ENCODE assay signal across 8 mouse cellular contexts in genomic region chr4:115984111-115984510, GRCm38 (mm10). TPM values are rescaled to one million over a fixed set of nuclear protein-coding genes. Genes with fewer than 3 reads are reported as not detected.
DNase-seq lines count a peak whose midpoint lies in the region; ATAC-seq and TF ChIP-seq lines count a peak whose summit lies in the region.

No protein-coding gene starts in this region.

- TF ChIP-seq CTCF in midbrain, postnatal 0 days (IDR thresholded peaks at IDR 0.05) = peak; percentile 90

- no peak overlapping the region for H3K27ac ChIP-seq in forebrain, embryonic 10.5 days
- H3K27ac ChIP-seq in forebrain, embryonic 16.5 days (ENCODE audit: low read length) = no peak overlapping the region
- H3K27ac ChIP-seq in embryonic facial prominence, embryonic 10.5 days (replicated peaks) = no peak overlapping the region
- H3K27ac ChIP-seq in limb, embryonic 13.5 days = no peak overlapping the region
- no peak overlapping the region for H3K27ac ChIP-seq in midbrain, postnatal 0 days (ENCODE audit: low read depth, low read length)

- no peak overlapping the region for H3K9ac ChIP-seq in forebrain, embryonic 16.5 days (replicated peaks; ENCODE audit: low read depth, low read length)
- 0 out of 2 replicates have a peak overlapping the region, but pooled peaks have one; percentile 35 for H3K9ac ChIP-seq in limb, embryonic 13.5 days
- H3K9ac ChIP-seq in midbrain, postnatal 0 days (replicated peaks; ENCODE audit: low read length, poor library complexity, severe bottlenecking) = no peak overlapping the region

- no peak overlapping the region for H3K4me2 ChIP-seq in forebrain, embryonic 16.5 days (ENCODE audit: low read length)
- H3K4me2 ChIP-seq in limb, embryonic 13.5 days (replicated peaks) = no peak overlapping the region
- peak overlapping the region; percentile 20; the same call in 1 of the 2 replicates for H3K4me2 ChIP-seq in midbrain, postnatal 0 days (ENCODE audit: low read depth, low read length, poor library complexity, severe bottlenecking)

- WGBS in forebrain, embryonic 10.5 days = 1% methylated on average over 13 of the region's 13 CpGs
- WGBS in forebrain, embryonic 16.5 days = 2% methylated on average over 13 of the region's 13 CpGs
- WGBS in embryonic facial prominence, embryonic 10.5 days = 2% methylated on average over 13 of the region's 13 CpGs
- WGBS in limb, embryonic 13.5 days = 1% methylated on average over 13 of the region's 13 CpGs
- under 1% methylated on average over 13 of the region's 13 CpGs for WGBS in midbrain, postnatal 0 days

- peaks cover 21% of the 10 kb centered on the region for H3K4me1 ChIP-seq in forebrain, embryonic 10.5 days
- peaks cover 9% of the 10 kb centered on the region for H3K4me1 ChIP-seq in forebrain, embryonic 16.5 days (replicated peaks; ENCODE audit: control insufficient read depth, insufficient read depth, low read length)
- H3K4me1 ChIP-seq in embryonic facial prominence, embryonic 10.5 days = peaks cover 25% of the 10 kb centered on the region
- peaks cover 8% of the 10 kb centered on the region for H3K4me1 ChIP-seq in limb, embryonic 13.5 days
- H3K4me1 ChIP-seq in midbrain, postnatal 0 days (ENCODE audit: insufficient read depth, low read length) = 0 out of 2 replicates have a peak, but pooled peaks cover 5% of the 10 kb centered on the region

- no peak overlapping the region for H3K4me3 ChIP-seq in forebrain, embryonic 10.5 days
- H3K4me3 ChIP-seq in forebrain, embryonic 16.5 days (replicated peaks; ENCODE audit: low read length) = no peak overlapping the region
- peak overlapping the region; percentile 8 for H3K4me3 ChIP-seq in embryonic facial prominence, embryonic 10.5 days
- H3K4me3 ChIP-seq in limb, embryonic 13.5 days = 0 out of 2 replicates have a peak overlapping the region, but pooled peaks have one; percentile 0
- no peak overlapping the region for H3K4me3 ChIP-seq in midbrain, postnatal 0 days (ENCODE audit: low read depth, low read length)

- no peaks in the 10 kb centered on the region for H3K9me3 ChIP-seq in forebrain, embryonic 10.5 days
- H3K9me3 ChIP-seq in forebrain, embryonic 16.5 days (ENCODE audit: control insufficient read depth, low read length) = no peaks in the 10 kb centered on the region
- H3K9me3 ChIP-seq in embryonic facial prominence, embryonic 10.5 days = no peaks in the 10 kb centered on the region
- H3K9me3 ChIP-seq in limb, embryonic 13.5 days = no peaks in the 10 kb centered on the region
- H3K9me3 ChIP-seq in midbrain, postnatal 0 days (ENCODE audit: low read length) = no peaks in the 10 kb centered on the region

- peak; percentile 87 for DNase-seq in forebrain, embryonic 10.5 days (ENCODE audit: extremely low spot score, low spot score)
- DNase-seq in embryonic facial prominence, embryonic 10.5 days (ENCODE audit: low spot score) = peak; percentile 90
- peak; percentile 41 to 59 for DNase-seq in heart, adult 9 months (ENCODE audit: low spot score in 2 of 2)
- peak; percentile 64 to 89 for DNase-seq in kidney, adult 8-10 months
- DNase-seq in midbrain, postnatal 0 days (ENCODE audit: low spot score) = peak; percentile 85
- peak; percentile 46 to 47 for DNase-seq in spleen, postnatal 36 days (ENCODE audit: low spot score in 2 of 2)

- ATAC-seq in forebrain, embryonic 16.5 days = no peak
- no peak for ATAC-seq in limb, embryonic 13.5 days (ENCODE audit: low FRiP score, low read depth)
- ATAC-seq in midbrain, postnatal 0 days (ENCODE audit: low FRiP score) = peak; percentile 59

- H3K27me3 ChIP-seq in forebrain, embryonic 10.5 days (ENCODE audit: poor library complexity, severe bottlenecking) = peaks cover 87% of the 10 kb centered on the region
- peaks cover 35% of the 10 kb centered on the region for H3K27me3 ChIP-seq in forebrain, embryonic 16.5 days (replicated peaks; ENCODE audit: control insufficient read depth, insufficient read depth, low read length)
- H3K27me3 ChIP-seq in embryonic facial prominence, embryonic 10.5 days (replicated peaks; ENCODE audit: low read depth, poor library complexity, severe bottlenecking) = peaks cover 74% of the 10 kb centered on the region
- H3K27me3 ChIP-seq in limb, embryonic 13.5 days = peaks cover 67% of the 10 kb centered on the region
- H3K27me3 ChIP-seq in midbrain, postnatal 0 days (ENCODE audit: insufficient read depth, low read length) = peaks cover 29% of the 10 kb centered on the region

- H3K36me3 ChIP-seq in forebrain, embryonic 10.5 days (replicated peaks) = no peaks in the 10 kb centered on the region
- no peaks in the 10 kb centered on the region for H3K36me3 ChIP-seq in forebrain, embryonic 16.5 days (ENCODE audit: control insufficient read depth, insufficient read depth)
- H3K36me3 ChIP-seq in embryonic facial prominence, embryonic 10.5 days (replicated peaks) = no peaks in the 10 kb centered on the region
- no peaks in the 10 kb centered on the region for H3K36me3 ChIP-seq in limb, embryonic 13.5 days
- H3K36me3 ChIP-seq in midbrain, postnatal 0 days (ENCODE audit: insufficient read depth, low read length) = no peaks in the 10 kb centered on the region

RNA-seq across cellular contexts. Expression of gene Faah, which starts 33.6 kb away (rescaled TPM):
- 1.9 and 2.3 TPM in 2 replicates for polyA plus RNA-seq in forebrain, embryonic 10.5 days (2016; fragmentation: Nextera tagmentation; extraction: Ambion mirVana)
- polyA plus RNA-seq in forebrain, embryonic 16.5 days (2015; fragmentation: Nextera tagmentation; extraction: Ambion mirVana) = 12.7 and 17.1 TPM in 2 replicates
- 2.3 and 2.4 TPM in 2 replicates for polyA plus RNA-seq in embryonic facial prominence, embryonic 10.5 days (2016; fragmentation: Nextera tagmentation; extraction: Ambion mirVana)
- 0.61 and 0.75 TPM in 2 replicates for polyA plus RNA-seq in limb, embryonic 13.5 days (2015; fragmentation: Nextera tagmentation; extraction: Ambion mirVana)
- total RNA-seq in midbrain, postnatal 0 days (2014; rRNA removed) = 25.8 and 43.1 TPM in 2 replicates
- 30.6 and 31.2 TPM in 2 replicates for polyA plus RNA-seq in midbrain, postnatal 0 days (2015; fragmentation: Nextera tagmentation; extraction: Ambion mirVana)

RNA-seq across cellular contexts. Expression of gene Dmbx1, which starts 44.4 kb away (rescaled TPM):
- 1.7 and 2.3 TPM in 2 replicates for polyA plus RNA-seq in forebrain, embryonic 10.5 days (2016; fragmentation: Nextera tagmentation; extraction: Ambion mirVana)
- polyA plus RNA-seq in forebrain, embryonic 16.5 days (2015; fragmentation: Nextera tagmentation; extraction: Ambion mirVana) = 0.10 TPM in 1 of 2 replicates, not detected in the other
- 1.7 and 2.5 TPM in 2 replicates for polyA plus RNA-seq in embryonic facial prominence, embryonic 10.5 days (2016; fragmentation: Nextera tagmentation; extraction: Ambion mirVana)
- polyA plus RNA-seq in limb, embryonic 13.5 days (2015; fragmentation: Nextera tagmentation; extraction: Ambion mirVana) = 0.18 TPM in 1 of 2 replicates, not detected in the other
- total RNA-seq in midbrain, postnatal 0 days (2014; rRNA removed) = 9.6 and 10.3 TPM in 2 replicates
- 7.7 and 8.7 TPM in 2 replicates for polyA plus RNA-seq in midbrain, postnatal 0 days (2015; fragmentation: Nextera tagmentation; extraction: Ambion mirVana)

Comparison
In these comparisons a context has a peak if more than half of its experiments do, and no peak if none do; other contexts are left out.
1. H3K4me3 ChIP-seq: peak in embryonic facial prominence, embryonic 10.5 days (single experiment) and limb, embryonic 13.5 days (single experiment); none in forebrain, embryonic 10.5 days (single experiment), forebrain, embryonic 16.5 days (single experiment) and midbrain, postnatal 0 days (single experiment).
2. Peak in every context shown above with its lines, with median percentiles within 50 percentile points of each other: DNase-seq.